Mouse (Mus musculus) liver, postnatal 0 days (tissue): ENCODE measurements at regions not wholly inside any gene's neighbourhood (a gene's known extent, or its start where the extent isn't known, plus 50 kb on each side); places are given as distances from the start of the nearest gene placed in this dataset.

Experiments used
- CTCF ChIP-seq: sonication (generic); IDR thresholded peaks from 2 replicates; pipeline ENCODE4 v1.5.1; 2016; ENCODE audit warnings: antibody characterized with exemption, low read depth
- EP300 ChIP-seq: IDR thresholded peaks from 2 replicates; pipeline ENCODE4 v1.6.1; 2016; ENCODE audit warnings: antibody characterized with exemption, low read depth, mild to moderate bottlenecking

- TF ChIP-seq CTCF (no peak), EP300 (no peak)
These were observed 50.3 kb upstream of the Mapk10 start for GRCm38 (mm10) chr5:103261406-103261805.
